Comparison of ENCODE assay signal across 11 mouse cellular contexts in the genomic region with DNA sequence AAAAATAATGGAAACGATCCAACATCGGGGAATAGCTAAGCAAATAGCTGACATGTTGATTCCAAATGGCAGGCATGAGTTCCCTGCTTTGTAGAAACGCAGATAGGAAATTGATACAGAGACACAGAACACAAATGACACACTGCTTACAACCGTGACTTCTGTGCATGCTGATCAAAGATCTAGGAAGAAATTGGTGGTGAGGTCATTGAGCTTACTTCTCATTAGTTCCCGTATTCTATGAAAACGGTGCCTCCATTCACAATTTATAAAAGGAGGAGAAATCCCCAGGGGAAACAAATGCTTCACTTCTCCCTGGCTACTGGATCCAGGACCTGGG. TPM values are rescaled to one million over a fixed set of nuclear protein-coding genes. Genes with fewer than 3 reads are reported as not detected.
DNase-seq lines count a peak whose midpoint lies in the region; ATAC-seq and TF ChIP-seq lines count a peak whose summit lies in the region.
"Had no signal": no experiment of that assay in that cellular context is flagged by ENCODE, and none has a peak within 500 bp of the region (broad histone marks: within the 10 kb centered on the region; RNA-seq: fewer than 3 reads in every experiment).

No protein-coding gene starts in this region.

- no peaks in the 10 kb centered on the region for H3K36me3 ChIP-seq in heart, embryonic 14.5 days (ENCODE audit: control insufficient read depth, insufficient read depth, low read length)
- no peaks in the 10 kb centered on the region for H3K36me3 ChIP-seq in heart, adult 2 months (ENCODE audit: control insufficient read depth, insufficient read depth, low read length)
- no peaks in the 10 kb centered on the region; the same call in 1 of the 2 replicates for H3K36me3 ChIP-seq in ES-Bruce4 (ENCODE audit: control insufficient read depth, insufficient read depth, low read length, poor library complexity, severe bottlenecking)
- no peaks in the 10 kb centered on the region for H3K36me3 ChIP-seq in forebrain, embryonic 11.5 days (ENCODE audit: control insufficient read depth, insufficient read depth, low read length)
- no peaks in the 10 kb centered on the region for H3K36me3 ChIP-seq in limb, embryonic 15.5 days

- DNase-seq in heart, adult 2 months: no peak
- DNase-seq in forebrain, embryonic 11.5 days (ENCODE audit: low spot score): no peak
- DNase-seq in retina, embryonic 14.5 days (ENCODE audit: low spot score): no peak
- DNase-seq in frontal cortex, postnatal 25 days (ENCODE audit: low spot score in 2 of 2): no peak
- DNase-seq in urinary bladder, postnatal 10 days (ENCODE audit: low spot score): no peak
- DNase-seq: gastrocnemius, postnatal 10 days had no signal

- 60% methylated on average over 6 of the region's 6 CpGs for WGBS in heart, embryonic 14.5 days
- 40% methylated on average over 6 of the region's 6 CpGs for WGBS in heart, adult 2 months
- 21% methylated on average over 6 of the region's 6 CpGs for WGBS in forebrain, embryonic 11.5 days
- 41% methylated on average over 6 of the region's 6 CpGs for WGBS in limb, embryonic 15.5 days

- intact Hi-C loops in heart, adult 2 months (cut with DNase I): no loop called here

- H3K27ac ChIP-seq in heart, embryonic 14.5 days (replicated peaks in 1 of 2; ENCODE audit: control insufficient read depth in 1 of 2, insufficient read depth in 1 of 2, low read depth in 2 of 2, low read length in 2 of 2): no peak overlapping the region
- no peak overlapping the region for H3K27ac ChIP-seq in heart, adult 2 months
- peak overlapping the region; percentile 25 for H3K27ac ChIP-seq in ES-Bruce4 (ENCODE audit: insufficient read depth, low read length)
- H3K27ac ChIP-seq in forebrain, embryonic 11.5 days (ENCODE audit: low read depth, low read length): peak overlapping the region; percentile 66
- no peak overlapping the region for H3K27ac ChIP-seq in limb, embryonic 15.5 days
- H3K27ac ChIP-seq: kidney, postnatal 0 days had no signal

- H3K9ac ChIP-seq in heart, embryonic 14.5 days (ENCODE audit: low read length): peak overlapping the region; percentile 41; the same call in 1 of the 2 replicates
- H3K9ac ChIP-seq in heart, adult 2 months (ENCODE audit: low read depth, low read length): no peak overlapping the region
- H3K9ac ChIP-seq in ES-Bruce4 (ENCODE audit: low read depth, poor library complexity, severe bottlenecking): peak overlapping the region; percentile 56
- H3K9ac ChIP-seq in forebrain, embryonic 11.5 days (ENCODE audit: low read length): peak overlapping the region; percentile 43; the same call in 1 of the 2 replicates
- H3K9ac ChIP-seq in limb, embryonic 15.5 days: no peak overlapping the region

- no peaks in the 10 kb centered on the region for H3K79me2 ChIP-seq in heart, adult 2 months (replicated peaks; ENCODE audit: control insufficient read depth, insufficient read depth, low read length)

- no peak for ATAC-seq in heart, embryonic 14.5 days (ENCODE audit: insufficient number of reproducible peaks, insufficient read depth, low FRiP score, low read depth)
- ATAC-seq in forebrain, embryonic 11.5 days (replicated peaks; ENCODE audit: low FRiP score): no peak
- no peak for ATAC-seq in limb, embryonic 15.5 days (ENCODE audit: insufficient number of reproducible peaks, low FRiP score, low TSS enrichment, low read depth)

- TF ChIP-seq EP300 in heart, adult 2 months (IDR thresholded peaks at IDR 0.05; ENCODE audit: insufficient read depth, low read depth, low read length): no peak
- no peak for TF ChIP-seq EP300 in ES-Bruce4 (IDR thresholded peaks at IDR 0.05; ENCODE audit: insufficient read depth, low read depth, low read length)

- TF ChIP-seq POLR2A in heart, adult 2 months (IDR thresholded peaks at IDR 0.05; ENCODE audit: insufficient read depth, low read depth, low read length): no peak
- no peak for TF ChIP-seq POLR2A in ES-Bruce4 (IDR thresholded peaks at IDR 0.05; ENCODE audit: insufficient read depth, low read length)

- TF ChIP-seq CTCF in heart, adult 2 months (IDR thresholded peaks at IDR 0.05): no peak
- no peak for TF ChIP-seq CTCF in ES-Bruce4 (IDR thresholded peaks at IDR 0.05; ENCODE audit: low read depth, low read length)

- 0 out of 2 replicates have a peak, but pooled peaks cover 6% of the 10 kb centered on the region for H3K27me3 ChIP-seq in heart, embryonic 14.5 days (ENCODE audit: control insufficient read depth, insufficient read depth, low read length)
- H3K27me3 ChIP-seq in heart, adult 2 months (ENCODE audit: control insufficient read depth, insufficient read depth, low read length): no peaks in the 10 kb centered on the region
- no peaks in the 10 kb centered on the region for H3K27me3 ChIP-seq in ES-Bruce4 (ENCODE audit: control insufficient read depth, insufficient read depth, low read length, poor library complexity, severe bottlenecking)
- H3K27me3 ChIP-seq in forebrain, embryonic 11.5 days (ENCODE audit: control insufficient read depth, insufficient read depth, low read length): no peaks in the 10 kb centered on the region
- H3K27me3 ChIP-seq in limb, embryonic 15.5 days: peaks cover 29% of the 10 kb centered on the region; the same call in 1 of the 2 replicates

- H3K4me2 ChIP-seq in heart, embryonic 14.5 days (ENCODE audit: low read length): peak overlapping the region; percentile 57
- peak overlapping the region; percentile 44 for H3K4me2 ChIP-seq in forebrain, embryonic 11.5 days (ENCODE audit: low read depth, low read length, severe bottlenecking)
- 0 out of 2 replicates have a peak overlapping the region, but pooled peaks have one; percentile 19 for H3K4me2 ChIP-seq in limb, embryonic 15.5 days

- peak overlapping the region; percentile 22 to 24; a peak in 2 of 4 replicates for H3K4me3 ChIP-seq in heart, embryonic 14.5 days (ENCODE audit: control insufficient read depth in 1 of 2, insufficient read depth in 1 of 2, low read depth in 1 of 2, low read length in 2 of 2)
- H3K4me3 ChIP-seq in heart, adult 2 months: no peak overlapping the region
- no peak overlapping the region for H3K4me3 ChIP-seq in ES-Bruce4 (ENCODE audit: low read depth, low read length)
- no peak overlapping the region for H3K4me3 ChIP-seq in forebrain, embryonic 11.5 days (ENCODE audit: low read depth, low read length)
- H3K4me3 ChIP-seq in limb, embryonic 15.5 days: no peak overlapping the region

- H3K4me1 ChIP-seq in heart, embryonic 14.5 days (ENCODE audit: control insufficient read depth in 2 of 2, insufficient read depth in 2 of 2, low read length in 2 of 2): peaks cover 22 to 33% of the 10 kb centered on the region in 2 experiments
- peaks cover 5% of the 10 kb centered on the region for H3K4me1 ChIP-seq in heart, adult 2 months (ENCODE audit: control insufficient read depth, insufficient read depth, low read length)
- peaks cover 11% of the 10 kb centered on the region for H3K4me1 ChIP-seq in ES-Bruce4 (ENCODE audit: control insufficient read depth, insufficient read depth, low read length)
- peaks cover 41% of the 10 kb centered on the region for H3K4me1 ChIP-seq in forebrain, embryonic 11.5 days (replicated peaks; ENCODE audit: control insufficient read depth, insufficient read depth, low read length)
- H3K4me1 ChIP-seq in limb, embryonic 15.5 days: peaks cover 25% of the 10 kb centered on the region

- H3K9me3 ChIP-seq in heart, embryonic 14.5 days (ENCODE audit: control insufficient read depth, low read length): no peaks in the 10 kb centered on the region
- no peaks in the 10 kb centered on the region for H3K9me3 ChIP-seq in ES-Bruce4 (replicated peaks; ENCODE audit: control insufficient read depth, insufficient read depth, low read length, poor library complexity, severe bottlenecking)
- H3K9me3 ChIP-seq in forebrain, embryonic 11.5 days (ENCODE audit: control insufficient read depth, low read length): no peaks in the 10 kb centered on the region
- H3K9me3 ChIP-seq in limb, embryonic 15.5 days: no peaks in the 10 kb centered on the region

RNA-seq across cellular contexts. Expression of a gene that starts 2.6 kb away (rescaled TPM):
- 3.8 and 3.9 TPM in 2 replicates for polyA plus RNA-seq in heart, embryonic 14.5 days (2014; fragmentation: Nextera tagmentation; extraction: Ambion mirVana)
- total RNA-seq in heart, adult 2 months (2021): under 1 TPM; 0.52 to 0.77 TPM
- 0.47 and 0.82 TPM in 2 replicates for polyA plus RNA-seq in heart, adult 2 months (2012; rRNA removed)
- 14.3 and 17.0 TPM in 2 replicates for polyA plus RNA-seq in ES-Bruce4 (2011; ENCODE audit: insufficient read depth, insufficient read length, low read depth, missing spikeins)
- 13.6 and 16.0 TPM in 2 replicates for polyA plus RNA-seq in forebrain, embryonic 11.5 days (2014; fragmentation: Nextera tagmentation; extraction: Ambion mirVana)
- polyA plus RNA-seq in limb, embryonic 15.5 days (2015; fragmentation: Nextera tagmentation; extraction: Ambion mirVana): 0.74 and 0.91 TPM in 2 replicates
- total RNA-seq: megakaryocyte, adult 5-6 weeks had no signal

RNA-seq across cellular contexts. Expression of a gene that starts 34.1 kb away (rescaled TPM):
- 0.15 TPM in 1 of 2 replicates, not detected in the other for polyA plus RNA-seq in heart, embryonic 14.5 days (2014; fragmentation: Nextera tagmentation; extraction: Ambion mirVana)
- under 1 TPM; 0.68 to 0.80 TPM for total RNA-seq in heart, adult 2 months (2021)
- polyA plus RNA-seq in heart, adult 2 months (2012; rRNA removed): 0.59 and 0.70 TPM in 2 replicates
- 0.33 and 0.57 TPM in 2 replicates for polyA plus RNA-seq in ES-Bruce4 (2011; ENCODE audit: insufficient read depth, insufficient read length, low read depth, missing spikeins)
- polyA plus RNA-seq in forebrain, embryonic 11.5 days (2014; fragmentation: Nextera tagmentation; extraction: Ambion mirVana): 14.3 and 16.7 TPM in 2 replicates
- 0.42 and 0.84 TPM in 2 replicates for polyA plus RNA-seq in limb, embryonic 15.5 days (2015; fragmentation: Nextera tagmentation; extraction: Ambion mirVana)
- total RNA-seq: megakaryocyte, adult 5-6 weeks had no signal

Comparison
In these comparisons a context has a peak if more than half of its experiments do, and no peak if none do; other contexts are left out.
1. H3K4me3 ChIP-seq: peak in heart, embryonic 14.5 days (2 of 2); none in heart, adult 2 months (single experiment), ES-Bruce4 (single experiment), forebrain, embryonic 11.5 days (single experiment) and limb, embryonic 15.5 days (single experiment).
2. H3K9ac ChIP-seq: peak in heart, embryonic 14.5 days (single experiment), ES-Bruce4 (single experiment) and forebrain, embryonic 11.5 days (single experiment); none in heart, adult 2 months (single experiment) and limb, embryonic 15.5 days (single experiment).
3. H3K27ac ChIP-seq: peak in ES-Bruce4 (single experiment) and forebrain, embryonic 11.5 days (single experiment); none in heart, embryonic 14.5 days (0 of 2), heart, adult 2 months (single experiment) and limb, embryonic 15.5 days (single experiment).
4. Peak in every context shown above with its lines, with median percentiles within 50 percentile points of each other: H3K4me2 ChIP-seq.